Comparison of ENCODE assay signal across 8 mouse cellular contexts in the genomic region with DNA sequence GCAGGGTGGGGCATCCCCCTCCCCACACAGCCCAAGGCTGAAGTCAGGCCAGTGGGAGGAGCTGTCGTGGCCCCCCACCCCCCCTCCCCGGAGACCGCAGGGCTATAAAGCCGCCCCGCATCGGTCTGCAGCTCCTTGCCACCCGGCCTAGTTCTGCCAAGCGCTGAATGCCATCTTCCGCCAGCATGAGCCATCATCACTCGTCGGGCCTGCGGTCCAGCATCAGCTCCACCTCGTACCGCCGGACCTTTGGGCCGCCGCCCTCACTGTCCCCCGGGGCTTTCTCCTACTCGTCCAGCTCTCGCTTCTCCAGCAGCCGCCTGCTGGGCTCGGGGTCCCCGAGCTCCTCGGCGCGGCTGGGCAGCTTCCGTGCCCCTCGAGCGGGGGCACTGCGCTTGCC. TPM values are rescaled to one million over a fixed set of nuclear protein-coding genes. Genes with fewer than 3 reads are reported as not detected.
A peak's percentile ranks its signal among the peaks of the same experiment; 100 is the strongest.
DNase-seq lines count a peak whose midpoint lies in the region; ATAC-seq and TF ChIP-seq lines count a peak whose summit lies in the region.

A gene (plus strand): TSS at position 135 of the 400 bp plus-strand sequence.

- H3K9ac ChIP-seq in lung, embryonic 16.5 days (ENCODE audit: low read length) = peak within 1 kb of the TSS; percentile 45
- H3K9ac ChIP-seq in forebrain, embryonic 13.5 days = peak within 1 kb of the TSS; percentile 32
- peak within 1 kb of the TSS; percentile 47 for H3K9ac ChIP-seq in limb, embryonic 12.5 days (replicated peaks)

- no peak within 1 kb of the TSS for H3K27ac ChIP-seq in lung, embryonic 16.5 days (ENCODE audit: low read length)
- no peak within 1 kb of the TSS for H3K27ac ChIP-seq in forebrain, embryonic 13.5 days
- H3K27ac ChIP-seq in limb, embryonic 12.5 days = no peak within 1 kb of the TSS
- H3K27ac ChIP-seq in olfactory bulb, adult 2 months (ENCODE audit: insufficient read depth, low read depth, low read length) = no peak within 1 kb of the TSS

- 1% methylated on average over 29 of the region's 30 CpGs for WGBS in lung, embryonic 16.5 days
- WGBS in lung, adult 2 months = 5% methylated on average over 30 of the region's 30 CpGs
- WGBS in forebrain, embryonic 13.5 days = 2% methylated on average over 30 of the region's 30 CpGs
- 3% methylated on average over 30 of the region's 30 CpGs for WGBS in limb, embryonic 12.5 days
- 3% methylated on average over 30 of the region's 30 CpGs for WGBS in olfactory bulb, adult 2 months

- no peak for DNase-seq in lung, adult 2 months
- DNase-seq in cerebellum, adult 11-12 months = no peak
- no peak for DNase-seq in left cerebral cortex, adult 9 months (ENCODE audit: low spot score in 2 of 2)

- no peaks in the 10 kb centered on the region for H3K9me3 ChIP-seq in lung, embryonic 16.5 days (ENCODE audit: control insufficient read depth, low read length)
- no peaks in the 10 kb centered on the region for H3K9me3 ChIP-seq in forebrain, embryonic 13.5 days (replicated peaks)
- no peaks in the 10 kb centered on the region; the same call in 1 of the 2 replicates for H3K9me3 ChIP-seq in limb, embryonic 12.5 days

- H3K4me3 ChIP-seq in lung, embryonic 16.5 days (ENCODE audit: low read length) = peak within 1 kb of the TSS; percentile 46
- H3K4me3 ChIP-seq in lung, adult 2 months (replicated peaks; ENCODE audit: extremely low read depth, low read depth, low read length) = no peak within 1 kb of the TSS
- peak within 1 kb of the TSS; percentile 37 for H3K4me3 ChIP-seq in forebrain, embryonic 13.5 days
- peak within 1 kb of the TSS; percentile 39 for H3K4me3 ChIP-seq in limb, embryonic 12.5 days (replicated peaks)
- H3K4me3 ChIP-seq in olfactory bulb, adult 2 months (ENCODE audit: insufficient read depth, low read depth, low read length) = peak within 1 kb of the TSS; percentile 8

- ATAC-seq in lung, embryonic 16.5 days (ENCODE audit: low read depth) = no peak
- 0 out of 2 replicates have a peak, but pooled peaks have one; percentile 8 for ATAC-seq in forebrain, embryonic 13.5 days
- ATAC-seq in limb, embryonic 12.5 days (ENCODE audit: insufficient number of reproducible peaks, insufficient read depth, low FRiP score, low TSS enrichment, low read depth) = no peak
- ATAC-seq in erythroid progenitor cell, adult 5-6 weeks (replicated peaks; ENCODE audit: low FRiP score, poor library complexity, severe bottlenecking) = no peak

- H3K4me1 ChIP-seq in lung, embryonic 16.5 days (replicated peaks; ENCODE audit: control insufficient read depth, insufficient read depth, low read length) = peaks cover 11% of the 10 kb centered on the region
- peaks cover 12% of the 10 kb centered on the region; the same call in 1 of the 2 replicates for H3K4me1 ChIP-seq in lung, adult 2 months (ENCODE audit: control insufficient read depth, insufficient read depth, low read length)
- peaks cover 41% of the 10 kb centered on the region for H3K4me1 ChIP-seq in forebrain, embryonic 13.5 days
- H3K4me1 ChIP-seq in limb, embryonic 12.5 days (replicated peaks) = peaks cover 34% of the 10 kb centered on the region
- peaks cover 22% of the 10 kb centered on the region for H3K4me1 ChIP-seq in olfactory bulb, adult 2 months (ENCODE audit: control insufficient read depth, insufficient read depth, low read length)

- no peak for TF ChIP-seq POLR2A in lung, adult 2 months (IDR thresholded peaks at IDR 0.05; ENCODE audit: borderline replicate concordance, extremely low read depth, low read depth, low read length)
- TF ChIP-seq POLR2A in olfactory bulb, adult 2 months (IDR thresholded peaks at IDR 0.05; ENCODE audit: insufficient read depth, low read depth, low read length) = no peak

- no peaks in the 10 kb centered on the region for H3K36me3 ChIP-seq in lung, embryonic 16.5 days (ENCODE audit: control insufficient read depth, insufficient read depth, low read length)
- H3K36me3 ChIP-seq in forebrain, embryonic 13.5 days (ENCODE audit: poor library complexity, severe bottlenecking) = no peaks in the 10 kb centered on the region
- no peaks in the 10 kb centered on the region for H3K36me3 ChIP-seq in limb, embryonic 12.5 days

- H3K4me2 ChIP-seq in lung, embryonic 16.5 days (ENCODE audit: low read depth, low read length) = peak within 1 kb of the TSS; percentile 72
- H3K4me2 ChIP-seq in forebrain, embryonic 13.5 days = peak within 1 kb of the TSS; percentile 65
- peak within 1 kb of the TSS; percentile 64 for H3K4me2 ChIP-seq in limb, embryonic 12.5 days

- no peak for TF ChIP-seq CTCF in lung, adult 2 months (IDR thresholded peaks at IDR 0.05; ENCODE audit: insufficient read depth, low read length)
- no peak for TF ChIP-seq CTCF in olfactory bulb, adult 2 months (IDR thresholded peaks at IDR 0.05; ENCODE audit: insufficient read depth, low read depth, low read length)

- H3K27me3 ChIP-seq in lung, embryonic 16.5 days (ENCODE audit: control insufficient read depth, insufficient read depth, low read depth, low read length) = peaks cover 62% of the 10 kb centered on the region
- H3K27me3 ChIP-seq in forebrain, embryonic 13.5 days = peaks cover 82% of the 10 kb centered on the region
- H3K27me3 ChIP-seq in limb, embryonic 12.5 days = peaks cover 94% of the 10 kb centered on the region

RNA-seq across cellular contexts. Expression of the gene that starts here (rescaled TPM):
- 3.9 and 4.5 TPM in 2 replicates for polyA plus RNA-seq in lung, embryonic 16.5 days (2015; fragmentation: Nextera tagmentation; extraction: Ambion mirVana)
- 0.71 and 1.0 TPM in 2 replicates for polyA plus RNA-seq in lung, adult 2 months (2012; rRNA removed)
- polyA plus RNA-seq in forebrain, embryonic 13.5 days (2015; fragmentation: Nextera tagmentation; extraction: Ambion mirVana) = 0.94 and 1.6 TPM in 2 replicates
- 0.19 and 5.1 TPM in 2 replicates for polyA plus RNA-seq in limb, embryonic 12.5 days (2016; fragmentation: Nextera tagmentation; extraction: Ambion mirVana)
- polyA plus RNA-seq in olfactory bulb, adult 2 months (2012; ENCODE audit: insufficient read depth, insufficient read length, low replicate concordance, missing spikeins) = not detected in 2 replicates
- total RNA-seq in erythroid progenitor cell, adult 5-6 weeks (2015; ENCODE audit: low replicate concordance) = not detected in 2 replicates
- total RNA-seq in erythroid progenitor cell, adult 5-6 weeks (2017; ENCODE audit: low replicate concordance) = not detected in 2 replicates
